7 mouse cellular contexts compared by ENCODE assay signal in the genomic region with DNA sequence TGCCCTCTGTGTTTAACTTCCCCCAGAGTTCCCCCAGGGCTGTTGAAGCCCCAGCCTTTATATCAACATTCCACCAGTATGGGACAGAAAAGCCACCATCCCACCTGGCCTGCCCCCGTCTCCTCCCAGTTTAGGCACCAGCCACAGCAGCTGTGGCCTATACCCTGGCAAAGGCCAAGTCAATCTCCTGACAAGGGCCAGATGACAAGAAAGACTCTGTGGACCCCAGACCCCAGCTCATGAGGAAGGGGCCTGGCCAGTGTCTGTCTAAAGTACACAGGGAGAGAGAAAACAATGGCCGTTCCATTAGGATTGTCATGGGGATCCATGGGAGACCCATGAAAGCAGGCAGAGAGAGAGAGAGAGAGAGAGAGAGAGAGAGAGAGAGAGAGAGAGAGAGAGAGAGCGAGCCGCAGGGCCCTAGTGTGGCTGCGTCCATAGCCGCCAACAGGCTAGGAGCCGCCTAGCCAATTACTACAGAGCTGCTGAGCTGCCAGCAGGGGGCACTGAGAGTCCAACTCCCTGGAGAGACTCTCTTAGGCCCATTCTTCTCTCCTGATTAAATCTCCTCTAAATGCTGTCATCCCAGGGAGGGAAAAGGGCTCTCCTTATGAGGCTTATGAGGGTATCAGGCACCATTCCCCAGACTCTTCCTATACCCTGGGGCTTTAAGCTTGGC.
DNase-seq lines count a peak whose midpoint lies in the region; ATAC-seq and TF ChIP-seq lines count a peak whose summit lies in the region.
"Not testable (repeated sequence)": the region's sequence is repeated elsewhere in the genome, so short reads cannot be mapped to it uniquely, and the experiment has no call there.

No protein-coding gene starts in this region.

- H3K9ac ChIP-seq in embryonic facial prominence, embryonic 11.5 days (replicated peaks; ENCODE audit: low read length); forebrain, embryonic 15.5 days (replicated peaks); intestine, embryonic 16.5 days (ENCODE audit: low read depth, low read length); limb, embryonic 14.5 days (ENCODE audit: low read depth, low read length, severe bottlenecking); lung, postnatal 0 days (replicated peaks; ENCODE audit: low read depth); neural tube, embryonic 11.5 days (ENCODE audit: low read length): not testable (repeated sequence)

- not testable (repeated sequence) for H3K27ac ChIP-seq in embryonic facial prominence, embryonic 11.5 days (replicated peaks; ENCODE audit: low read depth, low read length); forebrain, embryonic 15.5 days (replicated peaks); hindbrain, embryonic 10.5 days; intestine, embryonic 16.5 days (ENCODE audit: low read length); limb, embryonic 14.5 days (replicated peaks; ENCODE audit: low read depth, low read length); lung, postnatal 0 days (ENCODE audit: low read length); neural tube, embryonic 11.5 days (ENCODE audit: low read depth, low read length)

- not testable (repeated sequence) for TF ChIP-seq CTCF in lung, postnatal 0 days (IDR thresholded peaks at IDR 0.05)

- not testable (repeated sequence) for H3K4me3 ChIP-seq in embryonic facial prominence, embryonic 11.5 days (ENCODE audit: low read depth, low read length); forebrain, embryonic 15.5 days; hindbrain, embryonic 10.5 days; intestine, embryonic 16.5 days (ENCODE audit: low read length); limb, embryonic 14.5 days (replicated peaks; ENCODE audit: low read length); lung, postnatal 0 days (ENCODE audit: low read depth, low read length); neural tube, embryonic 11.5 days (ENCODE audit: low read depth, low read length)

- H3K4me2 ChIP-seq in embryonic facial prominence, embryonic 11.5 days (ENCODE audit: low read depth, low read length); forebrain, embryonic 15.5 days (replicated peaks); intestine, embryonic 16.5 days (ENCODE audit: low read depth, low read length); limb, embryonic 14.5 days (replicated peaks; ENCODE audit: low read depth, low read length, severe bottlenecking); lung, postnatal 0 days (replicated peaks; ENCODE audit: low read depth, low read length); neural tube, embryonic 11.5 days (ENCODE audit: low read depth): not testable (repeated sequence)

- not testable (repeated sequence) for H3K9me3 ChIP-seq in embryonic facial prominence, embryonic 11.5 days (replicated peaks; ENCODE audit: control insufficient read depth, low read length); forebrain, embryonic 15.5 days; hindbrain, embryonic 10.5 days; intestine, embryonic 16.5 days (ENCODE audit: control insufficient read depth, low read length); limb, embryonic 14.5 days (ENCODE audit: control insufficient read depth, low read length); lung, postnatal 0 days (ENCODE audit: low read length); neural tube, embryonic 11.5 days (ENCODE audit: control insufficient read depth, low read length)

- not testable (repeated sequence) for H3K36me3 ChIP-seq in embryonic facial prominence, embryonic 11.5 days (replicated peaks; ENCODE audit: control insufficient read depth, insufficient read depth, low read depth, low read length); forebrain, embryonic 15.5 days; hindbrain, embryonic 10.5 days; intestine, embryonic 16.5 days (ENCODE audit: control insufficient read depth, insufficient read depth, low read length); limb, embryonic 14.5 days (ENCODE audit: control insufficient read depth, insufficient read depth, low read length); lung, postnatal 0 days (ENCODE audit: insufficient read depth, low read length); neural tube, embryonic 11.5 days (ENCODE audit: control insufficient read depth, insufficient read depth, low read length)

- not testable (repeated sequence) for DNase-seq in embryonic facial prominence, embryonic 11.5 days (ENCODE audit: low spot score); limb, embryonic 14.5 days (ENCODE audit: low spot score); lung, postnatal 0 days (ENCODE audit: low spot score); neural tube, embryonic 11.5 days (ENCODE audit: low spot score)
- peak; percentile 19 for DNase-seq in hindbrain, embryonic 10.5 days (ENCODE audit: low spot score)

- ATAC-seq in embryonic facial prominence, embryonic 11.5 days (replicated peaks; ENCODE audit: insufficient number of reproducible peaks, low FRiP score, low TSS enrichment, low read depth): peak; percentile 90
- peak; percentile 94 for ATAC-seq in forebrain, embryonic 15.5 days (replicated peaks)
- peak; percentile 95 for ATAC-seq in intestine, embryonic 16.5 days
- ATAC-seq in limb, embryonic 14.5 days (ENCODE audit: low FRiP score, low read depth): peak; percentile 86
- ATAC-seq in lung, postnatal 0 days: peak; percentile 94
- peak; percentile 88 for ATAC-seq in neural tube, embryonic 11.5 days (ENCODE audit: insufficient read depth, low FRiP score, low TSS enrichment)

- 72% methylated on average over 2 of the region's 7 CpGs for WGBS in embryonic facial prominence, embryonic 11.5 days
- WGBS in forebrain, embryonic 15.5 days: 63% methylated on average over 2 of the region's 7 CpGs
- WGBS in hindbrain, embryonic 10.5 days: 70% methylated on average over 2 of the region's 7 CpGs
- WGBS in intestine, embryonic 16.5 days: 60% methylated on average over 2 of the region's 7 CpGs
- WGBS in limb, embryonic 14.5 days: 68% methylated on average over 2 of the region's 7 CpGs
- 55% methylated on average over 2 of the region's 7 CpGs for WGBS in lung, postnatal 0 days
- 67% methylated on average over 2 of the region's 7 CpGs for WGBS in neural tube, embryonic 11.5 days

- H3K27me3 ChIP-seq in embryonic facial prominence, embryonic 11.5 days (ENCODE audit: control insufficient read depth, insufficient read depth, low read length); forebrain, embryonic 15.5 days; hindbrain, embryonic 10.5 days (ENCODE audit: insufficient read depth, poor library complexity, severe bottlenecking); intestine, embryonic 16.5 days (replicated peaks; ENCODE audit: control insufficient read depth, insufficient read depth, low read length); limb, embryonic 14.5 days (ENCODE audit: control insufficient read depth, insufficient read depth, low read length); lung, postnatal 0 days (replicated peaks; ENCODE audit: insufficient read depth, low read length); neural tube, embryonic 11.5 days (ENCODE audit: control insufficient read depth, insufficient read depth, low read length): not testable (repeated sequence)

- TF ChIP-seq EP300 in lung, postnatal 0 days (IDR thresholded peaks at IDR 0.05): not testable (repeated sequence)

- H3K4me1 ChIP-seq in embryonic facial prominence, embryonic 11.5 days (ENCODE audit: control insufficient read depth, insufficient read depth, low read length); hindbrain, embryonic 10.5 days (replicated peaks); intestine, embryonic 16.5 days (ENCODE audit: control insufficient read depth, insufficient read depth, low read length); limb, embryonic 14.5 days (ENCODE audit: control insufficient read depth, insufficient read depth, low read length); lung, postnatal 0 days (ENCODE audit: insufficient read depth, low read depth, low read length); neural tube, embryonic 11.5 days (ENCODE audit: control insufficient read depth, insufficient read depth, low read length): not testable (repeated sequence)
- H3K4me1 ChIP-seq in forebrain, embryonic 15.5 days: peaks cover 10% of the 10 kb centered on the region

- TF ChIP-seq POLR2A in limb, embryonic 14.5 days (IDR thresholded peaks at IDR 0.05; ENCODE audit: borderline replicate concordance, extremely low read depth, insufficient read depth, insufficient read length): not testable (repeated sequence)
